Mouse (Mus musculus) thymus, postnatal 25 days (tissue): ENCODE results near the gene F2r.

Experiments
- DNase-seq: peaks from one replicate; pipeline ENCODE4 v3.0.0; 2022

F2r gene

DNA sequence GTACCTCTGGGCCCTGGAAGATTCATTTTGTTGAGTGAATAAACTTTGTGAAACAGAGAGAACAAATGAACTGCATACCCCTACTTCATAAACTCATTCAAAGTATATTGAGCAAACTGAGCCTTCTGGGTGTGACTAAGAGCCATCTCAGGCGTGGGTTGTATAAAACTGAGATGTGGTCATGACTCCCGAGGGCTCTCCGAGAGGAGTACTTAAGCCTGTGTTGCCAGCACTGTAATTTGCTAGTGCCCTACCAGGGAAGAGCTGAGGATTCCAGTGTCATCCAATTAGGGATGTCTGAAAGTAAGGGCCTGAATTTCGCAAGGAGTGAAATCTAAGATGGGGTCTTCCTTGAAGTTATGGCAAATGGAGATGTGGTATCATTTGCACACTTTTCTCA lies 30.7 kb downstream of the F2r start:
- no peak for DNase-seq

DNA sequence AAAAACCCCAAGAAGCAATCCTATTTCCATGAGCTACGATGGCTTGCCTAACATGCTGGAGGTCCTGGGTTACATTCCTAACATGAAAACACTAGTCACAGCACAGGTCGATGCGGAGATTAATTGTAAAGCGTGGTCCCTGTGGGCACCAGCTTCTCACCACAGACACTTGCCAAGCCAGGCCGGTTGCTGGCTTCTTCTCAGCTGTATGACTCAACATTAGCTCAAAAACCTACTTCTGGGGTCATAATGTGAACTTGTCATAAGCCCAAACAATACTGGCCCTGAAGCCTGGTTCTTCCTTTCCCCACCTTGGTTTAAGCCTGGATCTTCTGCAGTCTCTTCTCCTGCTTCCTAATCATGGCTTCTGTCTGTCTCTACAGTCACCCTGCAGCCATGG lies 33.4 kb downstream of the F2r start:
- no peak for DNase-seq

DNA sequence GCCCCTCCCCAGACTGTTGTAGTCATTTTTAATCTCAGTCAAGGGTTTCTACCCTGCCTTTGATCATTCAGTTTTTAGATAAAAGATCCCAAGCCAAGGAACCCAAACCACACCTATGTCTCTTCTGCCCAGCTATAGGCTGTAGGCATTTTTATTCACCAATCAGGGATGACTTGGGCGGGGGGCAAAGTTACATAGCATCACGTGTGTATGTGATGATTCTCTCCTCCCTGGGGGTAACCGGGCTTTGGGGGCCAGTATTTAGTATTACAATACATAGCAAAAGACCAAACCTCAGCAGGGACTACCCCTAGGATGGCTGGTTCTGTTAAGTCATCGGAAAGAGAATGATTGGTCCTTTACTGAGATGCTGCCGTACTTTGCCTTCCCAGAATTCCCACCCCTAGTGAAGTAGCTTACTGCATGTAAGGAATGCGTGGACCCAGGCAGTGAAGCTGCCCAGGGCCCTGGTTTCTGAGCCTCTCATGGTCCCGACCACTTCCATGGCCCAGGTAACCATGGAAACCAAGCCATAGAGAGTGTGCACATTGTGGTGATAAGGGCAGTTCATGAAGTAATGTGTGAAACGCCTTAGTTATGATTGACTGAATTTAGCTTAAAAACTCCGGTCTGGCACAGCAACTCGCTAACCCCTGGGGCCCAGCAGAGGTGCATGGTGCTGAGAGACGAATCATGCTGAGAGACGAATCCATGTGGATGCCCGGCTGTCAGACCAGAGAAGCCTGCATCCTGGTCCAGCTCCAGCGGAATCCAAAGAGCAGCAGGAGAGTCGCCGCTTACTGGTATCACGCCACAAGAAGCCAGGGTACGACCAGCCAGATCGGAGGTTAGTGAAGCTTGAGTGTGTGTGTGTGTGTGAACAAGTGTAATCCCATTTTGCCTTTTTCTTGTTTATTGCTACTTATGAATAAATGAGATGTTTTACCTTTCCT lies 34.8 kb downstream of the F2r start:
- DNase-seq = no peak

DNA sequence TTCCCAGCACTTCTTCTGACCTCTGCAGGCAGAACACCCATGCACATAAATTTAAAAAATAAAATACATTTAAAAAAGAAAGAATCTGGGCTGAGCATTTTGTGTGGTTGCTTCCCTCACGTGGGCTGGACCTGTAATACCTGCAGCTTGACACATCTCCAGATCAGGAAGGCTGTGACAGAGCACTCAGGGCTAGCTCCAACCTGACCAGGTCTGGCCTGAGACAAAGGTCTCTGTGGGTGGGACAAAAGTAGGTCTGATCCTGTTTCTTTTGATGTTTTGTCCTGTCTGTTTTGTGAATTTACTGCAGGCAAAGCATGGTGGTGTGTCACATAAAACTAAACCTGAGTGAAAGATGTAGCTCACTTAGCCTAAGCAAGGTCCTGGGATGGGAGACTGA lies 36.4 kb downstream of the F2r start:
- no peak for DNase-seq

DNA sequence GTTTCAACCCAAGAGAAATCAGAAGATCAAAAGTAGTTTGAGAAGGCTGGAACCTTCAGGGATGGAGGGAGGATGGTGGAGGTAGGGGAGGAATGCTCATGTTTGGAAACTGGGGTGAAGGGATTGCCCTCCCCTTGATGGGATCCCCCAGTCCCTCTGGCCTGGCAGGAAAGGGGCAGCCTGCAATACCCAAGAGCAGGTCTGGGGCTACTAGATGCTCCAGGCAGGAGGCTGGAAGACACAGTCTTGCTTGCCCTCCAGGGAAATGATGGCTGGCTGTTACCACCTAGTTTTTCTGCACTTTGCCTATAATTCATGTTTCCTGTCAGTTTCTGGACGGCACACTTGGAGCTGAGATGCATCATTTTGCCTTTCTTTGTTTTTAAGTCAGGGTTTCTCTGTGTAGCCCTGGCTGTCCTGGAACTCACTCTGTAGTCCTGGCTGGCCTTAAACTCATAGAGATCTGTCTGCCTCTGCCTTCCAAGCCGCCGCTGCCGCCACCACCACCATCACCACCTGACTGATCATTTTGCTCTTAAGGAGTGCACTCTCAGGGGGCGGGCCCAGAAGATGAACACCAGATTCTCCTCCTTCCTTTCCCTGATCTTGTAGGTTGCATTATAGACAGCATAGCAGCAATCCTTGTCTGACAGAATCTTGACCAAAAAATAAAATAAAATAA lies 40.1 kb downstream of the F2r start:
- no peak for DNase-seq

DNA sequence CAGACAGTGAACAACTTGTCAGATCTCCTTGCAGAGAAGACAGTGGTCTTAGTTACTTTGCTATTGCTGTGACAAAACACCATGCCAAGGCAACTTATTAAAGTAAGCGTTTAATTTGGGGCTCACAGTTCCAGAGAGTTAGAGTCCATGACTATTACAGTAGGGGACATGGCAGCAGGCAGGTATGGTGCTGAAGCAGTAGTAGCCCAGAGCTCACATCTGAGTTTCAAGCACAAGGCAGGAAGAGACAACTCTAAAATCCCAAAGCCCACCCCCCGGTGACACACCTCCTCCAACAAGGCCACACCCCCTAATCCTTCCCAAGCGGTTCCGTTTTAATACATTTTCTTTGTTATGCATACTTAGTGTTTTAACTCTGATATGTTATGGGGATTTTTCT lies 47.4 kb downstream of the F2r start:
- DNase-seq = no peak

DNA sequence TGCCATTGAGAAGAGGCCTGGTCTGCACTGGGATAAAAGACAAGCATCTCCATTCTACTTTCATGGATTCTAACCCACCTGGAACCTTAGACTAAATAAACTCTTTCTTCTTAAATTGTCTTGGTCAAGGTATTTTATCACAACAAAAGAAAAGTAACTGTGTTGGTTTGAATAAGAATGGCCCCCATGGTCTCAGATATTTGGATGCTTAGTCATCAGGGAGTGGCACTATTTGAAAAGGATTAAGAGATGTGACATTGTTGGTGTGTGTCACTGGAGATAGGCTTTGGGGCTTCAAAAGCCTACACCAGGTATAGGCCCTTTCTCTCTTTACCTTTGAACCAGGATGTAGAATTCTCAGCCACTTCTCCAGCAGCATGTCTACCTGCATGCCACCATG lies 49.0 kb downstream of the F2r start:
- DNase-seq = no peak

DNA sequence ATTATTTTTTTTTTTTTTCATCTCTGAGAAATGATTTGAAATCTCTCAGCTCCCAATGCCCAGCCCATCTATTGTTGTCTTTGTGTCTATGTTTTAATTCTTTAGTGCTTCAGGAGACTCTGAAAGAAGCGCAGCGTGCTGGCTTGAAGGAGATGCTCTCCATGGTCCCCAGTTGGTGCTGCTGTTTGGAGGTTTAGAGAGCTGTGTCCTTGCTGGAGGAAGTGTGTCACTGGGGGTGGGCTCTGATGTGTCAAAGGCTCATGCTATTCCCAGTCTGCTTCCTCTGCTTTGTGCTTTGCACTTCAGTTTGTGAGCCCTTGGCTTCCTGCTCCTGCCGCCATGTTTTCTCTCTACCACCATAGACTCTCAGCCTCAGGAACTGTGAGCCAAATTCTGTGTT lies 50.0 kb downstream of the F2r start:
- no peak for DNase-seq

DNA sequence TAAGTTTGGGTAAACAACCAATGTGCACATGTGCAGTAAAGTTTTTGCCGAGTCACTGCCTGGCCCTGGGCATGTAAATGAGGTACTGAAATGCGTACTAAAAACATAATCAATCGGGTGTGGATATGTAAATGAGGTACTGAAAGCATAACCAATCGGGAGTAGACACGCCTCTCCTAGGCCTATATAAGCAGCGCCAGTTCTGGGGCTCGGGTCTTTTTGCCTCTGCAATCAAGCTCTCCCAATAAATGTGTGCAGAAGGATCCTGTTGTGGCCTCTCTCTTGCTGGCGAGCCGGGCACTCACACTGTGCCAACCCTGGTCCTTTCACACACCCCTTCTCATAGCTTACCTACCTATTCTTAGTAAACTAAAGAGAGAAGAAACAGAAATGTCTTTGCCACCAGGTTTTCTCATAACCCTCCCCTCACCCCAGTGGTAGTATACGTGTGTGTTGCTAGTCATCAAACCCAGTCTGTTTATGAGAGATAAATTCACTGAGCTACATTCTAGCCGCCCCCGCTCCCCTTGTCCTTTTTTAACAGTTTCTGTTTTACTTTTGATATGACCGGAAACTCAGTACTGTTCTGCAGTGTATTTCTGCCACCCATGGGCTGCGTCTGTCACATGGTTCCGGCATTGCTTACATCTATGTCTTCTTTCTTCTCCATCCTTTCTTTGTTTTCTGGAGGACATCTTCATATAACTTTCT lies 51.3 kb downstream of the F2r start:
- no peak for DNase-seq

DNA sequence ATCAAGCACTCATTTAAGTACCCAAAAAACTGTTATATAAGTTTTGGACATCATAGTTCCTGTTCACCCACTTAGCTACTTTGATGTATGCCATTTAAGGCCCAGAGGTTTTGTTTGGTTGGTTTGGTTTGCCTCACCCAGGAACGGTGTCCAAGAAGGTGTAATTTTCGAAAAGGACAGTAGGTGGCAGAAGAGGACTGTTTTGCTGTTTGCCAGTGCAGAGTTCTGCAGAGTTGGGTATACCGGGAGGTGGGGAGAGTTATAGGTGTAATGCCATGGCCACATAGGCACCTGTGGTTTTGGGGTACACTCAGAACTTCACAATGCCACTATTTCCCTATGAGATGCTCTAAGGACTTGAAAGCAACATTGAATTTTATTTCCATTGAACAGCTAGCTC lies 54.6 kb downstream of the F2r start:
- DNase-seq = peak; percentile 78

DNA sequence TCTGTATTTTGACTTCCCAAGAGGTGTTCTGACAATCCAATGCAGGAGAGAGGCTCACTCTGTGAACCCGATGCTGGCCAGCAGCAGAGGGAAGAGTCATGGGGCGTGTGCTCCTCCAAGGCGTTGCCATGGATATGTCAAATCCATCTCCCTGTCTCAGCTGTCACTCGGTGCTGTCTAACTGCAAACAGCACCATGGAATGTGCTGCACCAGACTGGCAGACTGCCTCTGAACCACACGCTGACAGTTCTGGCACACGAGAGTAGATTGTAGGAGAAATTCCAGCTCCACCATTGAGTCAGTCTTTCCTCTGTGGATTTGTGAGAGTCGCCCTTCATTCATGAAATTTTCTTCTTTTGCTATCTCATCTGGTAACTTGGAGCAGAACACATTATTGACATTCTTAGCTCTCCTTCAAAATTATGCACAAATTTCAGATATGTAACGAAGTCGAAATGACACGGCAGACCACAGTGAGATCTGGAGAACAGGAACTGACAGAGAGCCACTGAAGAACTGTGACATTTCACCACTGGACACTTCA lies 55.1 kb downstream of the F2r start:
- DNase-seq = no peak

DNA sequence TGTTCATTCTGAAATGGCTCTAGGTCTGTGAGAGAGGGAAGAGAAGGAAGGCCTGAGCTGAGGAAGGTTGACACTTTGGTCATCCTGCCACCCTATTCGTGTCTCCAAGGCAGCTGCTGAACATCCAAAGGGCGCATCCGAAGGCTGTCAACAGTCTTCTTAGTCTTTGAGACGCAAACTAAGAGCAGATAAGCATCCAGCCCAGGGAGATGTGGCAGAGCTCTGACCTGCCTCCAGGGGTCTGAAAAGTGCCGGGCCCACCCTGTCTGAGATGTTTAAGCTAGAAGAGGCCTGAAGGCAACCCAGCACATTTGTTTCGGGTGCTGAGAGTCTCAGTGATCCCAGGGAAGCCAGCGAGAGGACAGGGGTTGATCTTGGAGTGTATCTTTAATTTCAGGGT lies 61.0 kb downstream of the F2r start:
- DNase-seq = no peak

DNA sequence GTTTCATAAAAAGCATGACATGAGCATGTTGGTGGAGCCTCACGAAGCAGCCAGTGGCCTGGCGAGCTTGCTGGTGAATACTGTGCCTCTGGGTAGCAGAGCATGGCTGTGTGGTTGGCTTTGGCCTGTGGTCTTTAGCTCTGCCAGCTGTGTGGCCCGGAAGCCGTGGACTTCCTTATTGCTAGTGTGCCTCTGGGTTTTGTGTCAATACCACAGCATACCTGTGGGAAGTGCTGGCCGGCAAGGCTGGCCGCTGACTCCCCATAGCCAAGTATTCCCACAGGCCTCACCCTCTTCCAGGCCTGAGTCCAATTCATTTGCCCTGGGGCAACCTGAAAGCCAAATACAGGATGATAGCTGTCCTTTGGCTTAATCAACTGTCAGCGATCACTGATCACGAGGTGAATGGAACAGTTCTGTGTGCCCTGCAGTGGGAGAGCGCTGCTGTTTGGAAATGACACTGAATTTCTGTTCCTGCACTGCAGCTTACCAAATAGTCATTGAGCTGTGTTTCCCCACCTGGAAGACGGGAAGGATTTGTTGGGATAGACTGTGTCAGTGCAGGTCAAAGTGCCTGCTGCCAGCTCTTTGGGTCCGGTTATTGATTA lies 64.3 kb downstream of the F2r start:
- no peak for DNase-seq
